Mouse (Mus musculus): ENCODE results near the gene Zp2. TPM values are rescaled to one million over a fixed set of nuclear protein-coding genes. Genes with fewer than 3 reads are reported as not detected.

Zp2 gene
- polyA plus RNA-seq, 1 experiment from 2014 or later: not detected

- 0% methylated on average over 3 of the region's 3 CpGs for WGBS
Observed at GRCm38 (mm10) chr7:120124844-120125243, 20.2 kb downstream of the Zp2 start.

GRCm38 (mm10) chr7:120123776-120124175 is 21.3 kb downstream of the Zp2 start:
- no peak overlapping the region for H3K9ac ChIP-seq
- no peaks in the 10 kb centered on the region for H3K36me3 ChIP-seq (replicated peaks)
- H3K27ac ChIP-seq: no peak overlapping the region
- 81% methylated on average over 4 of the region's 4 CpGs for whole genome bisulfite sequencing
- H3K4me3 ChIP-seq: no peak overlapping the region
- H3K9me3 ChIP-seq: no peaks in the 10 kb centered on the region
- no peaks in the 10 kb centered on the region for H3K27me3 ChIP-seq (replicated peaks)
- ATAC-seq (replicated peaks): no peak
- H3K4me2 ChIP-seq: no peak overlapping the region
- no peaks in the 10 kb centered on the region for H3K4me1 ChIP-seq

More at GRCm38 (mm10) chr7:120124844-120125243, 20.2 kb downstream of the Zp2 start:
- Histone ChIP-seq H3K27me3 (replicated peaks) (no peaks in the 10 kb centered on the region), H3K4me3 (no peak overlapping the region), H3K9ac (no peak overlapping the region), H3K27ac (no peak overlapping the region), H3K4me2 (no peak overlapping the region), H3K9me3 (no peaks in the 10 kb centered on the region), H3K4me1 (no peaks in the 10 kb centered on the region), H3K36me3 (replicated peaks) (no peaks in the 10 kb centered on the region)
- peak; percentile 93 for ATAC-seq (replicated peaks)

GRCm38 (mm10) chr7:120117529-120117928 is 27.6 kb downstream of the Zp2 start:
- no peak overlapping the region for H3K4me3 ChIP-seq
- H3K4me2 ChIP-seq: no peak overlapping the region
- H3K9ac ChIP-seq: no peak overlapping the region
- ATAC-seq (replicated peaks): no peak
- peaks cover 5% of the 10 kb centered on the region; the same call in 1 of the 2 replicates for H3K4me1 ChIP-seq
- no peak overlapping the region for H3K27ac ChIP-seq
- 16% methylated on average over 6 of the region's 6 CpGs for WGBS
- H3K27me3 ChIP-seq (replicated peaks): no peaks in the 10 kb centered on the region
- H3K9me3 ChIP-seq: no peaks in the 10 kb centered on the region
- no peaks in the 10 kb centered on the region for H3K36me3 ChIP-seq (replicated peaks)

GRCm38 (mm10) chr7:120116976-120117375 is 28.1 kb downstream of the Zp2 start:
- no peaks in the 10 kb centered on the region for H3K36me3 ChIP-seq (replicated peaks)
- WGBS: 90% methylated on average over 5 of the region's 5 CpGs
- no peaks in the 10 kb centered on the region for H3K27me3 ChIP-seq (replicated peaks)
- peaks cover 5% of the 10 kb centered on the region; the same call in 1 of the 2 replicates for H3K4me1 ChIP-seq
- H3K9ac ChIP-seq: no peak overlapping the region
- ATAC-seq (replicated peaks): no peak
- H3K4me3 ChIP-seq: no peak overlapping the region
- no peak overlapping the region for H3K4me2 ChIP-seq
- no peaks in the 10 kb centered on the region for H3K9me3 ChIP-seq
- no peak overlapping the region for H3K27ac ChIP-seq

- no peaks in the 10 kb centered on the region for H3K36me3 ChIP-seq (replicated peaks)
- ATAC-seq (replicated peaks): no peak
- H3K27me3 ChIP-seq (replicated peaks): no peaks in the 10 kb centered on the region
- H3K4me2 ChIP-seq: no peak overlapping the region
- no peaks in the 10 kb centered on the region for H3K4me1 ChIP-seq
- no peak overlapping the region for H3K27ac ChIP-seq
- no peak overlapping the region for H3K4me3 ChIP-seq
- no peaks in the 10 kb centered on the region for H3K9me3 ChIP-seq
- no peak overlapping the region for H3K9ac ChIP-seq
- WGBS: 87% methylated on average over 5 of the region's 5 CpGs
Observed at GRCm38 (mm10) chr7:120109676-120110075, 35.4 kb downstream of the Zp2 start.

- H3K4me3 ChIP-seq: no peak overlapping the region
- H3K27me3 ChIP-seq (replicated peaks): peaks cover 19% of the 10 kb centered on the region
- H3K4me2 ChIP-seq: no peak overlapping the region
- no peak for ATAC-seq (replicated peaks)
- no peaks in the 10 kb centered on the region for H3K9me3 ChIP-seq
- no peaks in the 10 kb centered on the region for H3K36me3 ChIP-seq (replicated peaks)
- no peak overlapping the region for H3K27ac ChIP-seq
- 59% methylated on average over 2 of the region's 2 CpGs for WGBS
- H3K9ac ChIP-seq: no peak overlapping the region
- peaks cover 18% of the 10 kb centered on the region for H3K4me1 ChIP-seq
Observed at GRCm38 (mm10) chr7:120106356-120106755, 38.7 kb downstream of the Zp2 start.

- Histone ChIP-seq H3K4me2 (no peak overlapping the region), H3K36me3 (replicated peaks) (no peaks in the 10 kb centered on the region), H3K4me1 (peaks cover 18% of the 10 kb centered on the region), H3K9me3 (no peaks in the 10 kb centered on the region), H3K27ac (no peak overlapping the region), H3K4me3 (no peak overlapping the region), H3K9ac (no peak overlapping the region), H3K27me3 (replicated peaks) (peaks cover 20% of the 10 kb centered on the region)
- ATAC-seq (replicated peaks): no peak
- 47% methylated on average over 3 of the region's 3 CpGs for WGBS
Observed at GRCm38 (mm10) chr7:120104975-120105374, 40.1 kb downstream of the Zp2 start.

- Histone ChIP-seq H3K4me3 (peak overlapping the region; percentile 58), H3K4me1 (peaks cover 18% of the 10 kb centered on the region), H3K4me2 (peak overlapping the region; percentile 91), H3K27ac (no peak overlapping the region), H3K36me3 (replicated peaks) (no peaks in the 10 kb centered on the region), H3K9me3 (no peaks in the 10 kb centered on the region), H3K9ac (peak overlapping the region; percentile 46), H3K27me3 (replicated peaks) (peaks cover 20% of the 10 kb centered on the region)
- 2% methylated on average over 25 of the region's 25 CpGs for WGBS
- peak; percentile 65 for ATAC-seq (replicated peaks)
Observed at GRCm38 (mm10) chr7:120103019-120103567, 42.0 kb downstream of the Zp2 start.

- H3K4me2 ChIP-seq: peak within 1 kb of the TSS; percentile 91
Observed at GRCm38 (mm10) chr7:120102164-120102972, 42.7 kb downstream of the Zp2 start, which contains the start of gene Tmem159. Gene Tmem159, plus strand, starts transcription at chr7:120102353.

GRCm38 (mm10) chr7:120098403-120098802 is 46.7 kb downstream of the Zp2 start:
- H3K27ac ChIP-seq: no peak overlapping the region
- no peak overlapping the region for H3K4me3 ChIP-seq
- peaks cover 16% of the 10 kb centered on the region for H3K4me1 ChIP-seq
- ATAC-seq (replicated peaks): no peak
- no peak overlapping the region for H3K9ac ChIP-seq
- no peaks in the 10 kb centered on the region for H3K9me3 ChIP-seq
- H3K27me3 ChIP-seq (replicated peaks): peaks cover 18% of the 10 kb centered on the region
- 26% methylated on average over 9 of the region's 9 CpGs for WGBS
- no peaks in the 10 kb centered on the region for H3K36me3 ChIP-seq (replicated peaks)
- H3K4me2 ChIP-seq: no peak overlapping the region

More at GRCm38 (mm10) chr7:120102164-120102972, 42.7 kb downstream of the Zp2 start, which contains the start of gene Tmem159:
- peaks cover 18% of the 10 kb centered on the region for H3K4me1 ChIP-seq
- H3K27me3 ChIP-seq (replicated peaks): peaks cover 20% of the 10 kb centered on the region
- WGBS: under 1% methylated on average over 42 of the region's 42 CpGs
- H3K27ac ChIP-seq: no peak within 1 kb of the TSS
- peak; percentile 84 for ATAC-seq (replicated peaks)
- H3K9ac ChIP-seq: peak within 1 kb of the TSS; percentile 46
- H3K9me3 ChIP-seq: no peaks in the 10 kb centered on the region
- H3K36me3 ChIP-seq (replicated peaks): no peaks in the 10 kb centered on the region
- peak within 1 kb of the TSS; percentile 58 for H3K4me3 ChIP-seq

GRCm38 (mm10) chr7:120097845-120098244 is 47.2 kb downstream of the Zp2 start:
- 8% methylated on average over 7 of the region's 7 CpGs for WGBS
- no peak overlapping the region for H3K27ac ChIP-seq
- no peaks in the 10 kb centered on the region for H3K36me3 ChIP-seq (replicated peaks)
- no peak overlapping the region for H3K4me2 ChIP-seq
- no peak overlapping the region for H3K9ac ChIP-seq
- no peak overlapping the region for H3K4me3 ChIP-seq
- peaks cover 10% of the 10 kb centered on the region for H3K4me1 ChIP-seq
- no peaks in the 10 kb centered on the region for H3K9me3 ChIP-seq
- peaks cover 13% of the 10 kb centered on the region for H3K27me3 ChIP-seq (replicated peaks)
- no peak for ATAC-seq (replicated peaks)

- H3K9me3 ChIP-seq: no peaks in the 10 kb centered on the region
- 93% methylated on average over 6 of the region's 6 CpGs for WGBS
- no peaks in the 10 kb centered on the region for H3K4me1 ChIP-seq
- no peaks in the 10 kb centered on the region for H3K27me3 ChIP-seq (replicated peaks)
- H3K9ac ChIP-seq: no peak within 1 kb of the TSS
- no peak within 1 kb of the TSS for H3K27ac ChIP-seq
- no peak within 1 kb of the TSS for H3K4me3 ChIP-seq
- no peaks in the 10 kb centered on the region for H3K36me3 ChIP-seq (replicated peaks)
- H3K4me2 ChIP-seq: no peak within 1 kb of the TSS
- no peak for ATAC-seq (replicated peaks)
Observed at GRCm38 (mm10) chr7:120095180-120095579, 49.9 kb downstream of the Zp2 start, which contains the start of gene Dnah3. Gene Dnah3, minus strand, starts transcription at chr7:120095280.
